Mouse (Mus musculus): ENCODE measurements around the gene Rfk. TPM values are rescaled to one million over a fixed set of nuclear protein-coding genes. Genes with fewer than 3 reads are reported as not detected.

Gene Rfk
- polyA plus RNA-seq, 1 experiment from 2014 or later = 96.4 TPM

GRCm38 (mm10) chr19:17410465-17411065, 16.7 kb downstream of the Rfk start:
- Histone ChIP-seq H3K9me3 (ENCODE audit: control insufficient read depth, low read length) (no peaks in the 10 kb centered on the region), H3K9ac (ENCODE audit: low read length) (no peak overlapping the region), H3K27ac (ENCODE audit: low read depth, low read length) (no peak overlapping the region), H3K4me2 (ENCODE audit: low read depth, low read length, severe bottlenecking) (no peak overlapping the region), H3K4me1 (replicated peaks; ENCODE audit: control insufficient read depth, insufficient read depth, low read length) (no peaks in the 10 kb centered on the region), H3K4me3 (ENCODE audit: low read depth, low read length) (no peak overlapping the region), H3K36me3 (ENCODE audit: control insufficient read depth, insufficient read depth, low read length) (no peaks in the 10 kb centered on the region), H3K27me3 (ENCODE audit: control insufficient read depth, insufficient read depth, low read length) (no peaks in the 10 kb centered on the region)
- DNase-seq (ENCODE audit: low spot score) (no peak), ATAC-seq (replicated peaks; ENCODE audit: low FRiP score) (no peak)
- WGBS = 90% methylated on average over 5 of the region's 5 CpGs

DNA sequence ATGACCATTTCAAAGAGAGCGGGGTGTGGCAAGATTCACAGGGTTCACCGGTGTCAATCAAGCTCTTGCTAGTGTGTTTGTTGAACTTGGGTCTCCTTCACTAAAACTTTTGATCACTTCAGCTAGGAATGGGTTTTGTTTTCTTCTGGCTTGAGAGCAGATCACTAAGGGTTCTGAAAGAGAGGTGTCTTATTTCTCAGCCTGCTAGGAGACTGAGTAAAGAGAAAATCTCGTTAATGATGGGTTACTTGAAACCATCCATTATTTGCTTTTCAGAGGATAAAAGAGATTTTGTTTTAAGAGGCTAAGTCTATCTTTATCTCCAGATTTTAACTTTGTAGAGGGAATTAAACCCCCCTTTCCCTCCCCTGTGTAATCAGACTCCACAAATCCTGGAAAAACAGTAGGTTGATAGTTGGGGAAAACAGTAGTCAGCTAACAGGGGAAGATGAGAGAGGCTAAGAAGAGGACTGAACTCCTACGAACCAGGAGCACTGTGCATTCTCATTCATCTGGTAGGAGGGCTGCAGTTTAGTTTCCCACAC, 19.1 kb downstream of the Rfk start:
- Histone ChIP-seq H3K27ac (ENCODE audit: low read depth, low read length) (no peak overlapping the region), H3K27me3 (ENCODE audit: control insufficient read depth, insufficient read depth, low read length) (no peaks in the 10 kb centered on the region), H3K4me2 (ENCODE audit: low read depth, low read length, severe bottlenecking) (no peak overlapping the region), H3K4me1 (replicated peaks; ENCODE audit: control insufficient read depth, insufficient read depth, low read length) (no peaks in the 10 kb centered on the region), H3K9me3 (ENCODE audit: control insufficient read depth, low read length) (no peaks in the 10 kb centered on the region), H3K9ac (ENCODE audit: low read length) (no peak overlapping the region), H3K4me3 (ENCODE audit: low read depth, low read length) (no peak overlapping the region), H3K36me3 (ENCODE audit: control insufficient read depth, insufficient read depth, low read length) (no peaks in the 10 kb centered on the region)
- 41% methylated on average over 4 of the region's 4 CpGs for WGBS
- DNase-seq (ENCODE audit: low spot score) (no peak), ATAC-seq (replicated peaks; ENCODE audit: low FRiP score) (no peak)

DNA sequence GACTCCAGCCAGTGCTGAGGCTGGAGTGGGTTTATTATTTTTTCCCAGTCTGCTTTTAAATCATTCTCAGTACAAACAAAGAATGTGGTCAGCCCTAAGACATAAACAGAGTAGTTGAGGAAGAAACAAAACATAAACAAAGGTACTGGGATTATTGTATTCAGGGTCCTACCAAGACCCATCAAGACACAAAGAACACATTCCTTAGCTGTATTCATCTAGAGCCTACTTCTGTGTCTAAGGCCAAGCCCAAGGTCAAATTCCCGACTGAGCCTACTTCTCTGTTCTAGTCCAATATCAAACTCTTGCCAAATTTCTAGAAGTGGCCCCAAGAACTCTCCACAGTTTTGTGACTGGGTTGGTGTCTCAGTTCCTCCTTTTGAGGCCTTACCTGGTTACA, 24.0 kb downstream of the Rfk start:
- no peak overlapping the region for H3K4me3 ChIP-seq (ENCODE audit: low read depth, low read length)
- H3K4me1 ChIP-seq (replicated peaks; ENCODE audit: control insufficient read depth, insufficient read depth, low read length) = no peaks in the 10 kb centered on the region
- H3K27me3 ChIP-seq (ENCODE audit: control insufficient read depth, insufficient read depth, low read length) = no peaks in the 10 kb centered on the region
- ATAC-seq (replicated peaks; ENCODE audit: low FRiP score) = no peak
- no peak overlapping the region for H3K4me2 ChIP-seq (ENCODE audit: low read depth, low read length, severe bottlenecking)
- no peaks in the 10 kb centered on the region for H3K36me3 ChIP-seq (ENCODE audit: control insufficient read depth, insufficient read depth, low read length)
- no peaks in the 10 kb centered on the region for H3K9me3 ChIP-seq (ENCODE audit: control insufficient read depth, low read length)
- WGBS = 70% methylated on average over 1 of the region's 1 CpGs
- no peak overlapping the region for H3K27ac ChIP-seq (ENCODE audit: low read depth, low read length)
- no peak overlapping the region for H3K9ac ChIP-seq (ENCODE audit: low read length)
- no peak for DNase-seq (ENCODE audit: low spot score)

- H3K27ac ChIP-seq (ENCODE audit: low read depth, low read length) = no peak overlapping the region
- no peak overlapping the region for H3K4me3 ChIP-seq (ENCODE audit: low read depth, low read length)
- 86% methylated on average over 3 of the region's 3 CpGs for WGBS
- no peaks in the 10 kb centered on the region for H3K4me1 ChIP-seq (replicated peaks; ENCODE audit: control insufficient read depth, insufficient read depth, low read length)
- ATAC-seq (replicated peaks; ENCODE audit: low FRiP score) (no peak), DNase-seq (ENCODE audit: low spot score) (no peak)
- H3K27me3 ChIP-seq (ENCODE audit: control insufficient read depth, insufficient read depth, low read length) = no peaks in the 10 kb centered on the region
- H3K9me3 ChIP-seq (ENCODE audit: control insufficient read depth, low read length) = no peaks in the 10 kb centered on the region
- no peak overlapping the region for H3K9ac ChIP-seq (ENCODE audit: low read length)
- H3K4me2 ChIP-seq (ENCODE audit: low read depth, low read length, severe bottlenecking) = no peak overlapping the region
- H3K36me3 ChIP-seq (ENCODE audit: control insufficient read depth, insufficient read depth, low read length) = no peaks in the 10 kb centered on the region
Observed at GRCm38 (mm10) chr19:17423306-17423705, 29.5 kb downstream of the Rfk start.

- H3K27ac ChIP-seq (ENCODE audit: low read depth, low read length) = no peak overlapping the region
- H3K9ac ChIP-seq (ENCODE audit: low read length) = no peak overlapping the region
- H3K9me3 ChIP-seq (ENCODE audit: control insufficient read depth, low read length) = no peaks in the 10 kb centered on the region
- no peak overlapping the region for H3K4me2 ChIP-seq (ENCODE audit: low read depth, low read length, severe bottlenecking)
- WGBS = 85% methylated on average over 2 of the region's 2 CpGs
- H3K4me1 ChIP-seq (replicated peaks; ENCODE audit: control insufficient read depth, insufficient read depth, low read length) = no peaks in the 10 kb centered on the region
- H3K4me3 ChIP-seq (ENCODE audit: low read depth, low read length) = no peak overlapping the region
- DNase-seq (ENCODE audit: low spot score) (no peak), ATAC-seq (replicated peaks; ENCODE audit: low FRiP score) (no peak)
- H3K27me3 ChIP-seq (ENCODE audit: control insufficient read depth, insufficient read depth, low read length) = no peaks in the 10 kb centered on the region
- H3K36me3 ChIP-seq (ENCODE audit: control insufficient read depth, insufficient read depth, low read length) = no peaks in the 10 kb centered on the region
Observed at GRCm38 (mm10) chr19:17427824-17428560, 34.1 kb downstream of the Rfk start.

- ATAC-seq (replicated peaks; ENCODE audit: low FRiP score) (no peak), DNase-seq (ENCODE audit: low spot score) (no peak)
- Histone ChIP-seq H3K27ac (ENCODE audit: low read depth, low read length) (no peak overlapping the region), H3K27me3 (ENCODE audit: control insufficient read depth, insufficient read depth, low read length) (no peaks in the 10 kb centered on the region), H3K9ac (ENCODE audit: low read length) (no peak overlapping the region), H3K36me3 (ENCODE audit: control insufficient read depth, insufficient read depth, low read length) (no peaks in the 10 kb centered on the region), H3K4me1 (replicated peaks; ENCODE audit: control insufficient read depth, insufficient read depth, low read length) (no peaks in the 10 kb centered on the region), H3K4me2 (ENCODE audit: low read depth, low read length, severe bottlenecking) (no peak overlapping the region), H3K9me3 (ENCODE audit: control insufficient read depth, low read length) (no peaks in the 10 kb centered on the region), H3K4me3 (ENCODE audit: low read depth, low read length) (no peak overlapping the region)
- WGBS = 82% methylated on average over 2 of the region's 2 CpGs
Observed at GRCm38 (mm10) chr19:17428561-17428914, 34.7 kb downstream of the Rfk start.

- H3K4me3 ChIP-seq (ENCODE audit: low read depth, low read length) = no peak overlapping the region
- ATAC-seq (replicated peaks; ENCODE audit: low FRiP score) = no peak
Observed at GRCm38 (mm10) chr19:17436651-17437050, 42.8 kb downstream of the Rfk start.

DNA sequence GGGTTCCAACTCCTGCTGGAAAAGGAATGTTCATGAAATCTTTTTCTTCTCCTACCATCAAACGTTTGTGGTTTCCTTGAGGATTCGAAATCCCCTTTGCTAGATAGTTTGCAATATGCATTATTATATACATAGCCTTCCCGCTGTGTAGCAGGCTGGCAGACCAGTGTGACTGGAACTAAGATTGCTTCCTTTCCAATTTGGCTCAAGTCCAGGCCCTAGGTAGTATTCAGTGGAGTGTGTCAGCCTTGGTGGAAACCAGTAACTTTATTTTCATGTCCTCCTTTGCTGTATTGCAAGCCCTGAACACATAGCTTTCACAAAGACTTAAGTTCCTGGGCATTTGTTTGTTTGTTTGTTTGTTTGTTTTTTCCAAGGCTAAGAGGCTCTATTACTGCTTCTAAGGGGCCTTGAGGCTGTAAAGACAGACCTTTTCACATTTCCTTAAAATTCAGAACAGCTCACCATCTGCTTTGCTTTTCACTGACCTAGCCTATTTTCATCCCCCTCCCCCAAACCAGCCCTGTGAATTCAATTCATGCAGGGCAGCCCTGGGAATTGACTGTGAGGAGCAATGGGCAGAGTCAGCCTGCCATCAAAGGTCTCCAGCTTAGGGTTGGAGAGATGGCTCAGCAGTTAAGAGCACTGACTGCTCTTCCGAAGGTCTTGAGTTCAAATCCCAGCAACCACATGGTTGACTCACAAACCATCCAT, 45.8 kb downstream of the Rfk start:
- Histone ChIP-seq H3K36me3 (ENCODE audit: control insufficient read depth, insufficient read depth, low read length) (no peaks in the 10 kb centered on the region), H3K9me3 (ENCODE audit: control insufficient read depth, low read length) (no peaks in the 10 kb centered on the region), H3K4me3 (ENCODE audit: low read depth, low read length) (no peak overlapping the region), H3K9ac (ENCODE audit: low read length) (no peak overlapping the region), H3K27me3 (ENCODE audit: control insufficient read depth, insufficient read depth, low read length) (no peaks in the 10 kb centered on the region), H3K4me1 (replicated peaks; ENCODE audit: control insufficient read depth, insufficient read depth, low read length) (no peaks in the 10 kb centered on the region), H3K27ac (ENCODE audit: low read depth, low read length) (no peak overlapping the region), H3K4me2 (ENCODE audit: low read depth, low read length, severe bottlenecking) (no peak overlapping the region)
- DNase-seq (ENCODE audit: low spot score) (no peak), ATAC-seq (replicated peaks; ENCODE audit: low FRiP score) (no peak)
- WGBS = 79% methylated on average over 4 of the region's 4 CpGs

More at GRCm38 (mm10) chr19:17436651-17437050, 42.8 kb downstream of the Rfk start:
- H3K4me1 ChIP-seq (replicated peaks; ENCODE audit: control insufficient read depth, insufficient read depth, low read length) = no peaks in the 10 kb centered on the region
- H3K9me3 ChIP-seq (ENCODE audit: control insufficient read depth, low read length) = no peaks in the 10 kb centered on the region
- H3K4me2 ChIP-seq (ENCODE audit: low read depth, low read length, severe bottlenecking) = no peak overlapping the region
- H3K27me3 ChIP-seq (ENCODE audit: control insufficient read depth, insufficient read depth, low read length) = no peaks in the 10 kb centered on the region
- H3K9ac ChIP-seq (ENCODE audit: low read length) = no peak overlapping the region
- no peaks in the 10 kb centered on the region for H3K36me3 ChIP-seq (ENCODE audit: control insufficient read depth, insufficient read depth, low read length)
- no peak for DNase-seq (ENCODE audit: low spot score)
- WGBS = 77% methylated on average over 1 of the region's 1 CpGs
- no peak overlapping the region for H3K27ac ChIP-seq (ENCODE audit: low read depth, low read length)

Measured in forebrain, embryonic 11.5 days (tissue).